Mouse (Mus musculus) hindlimb bud, embryonic 11.5 days (tissue): ENCODE data around the gene Chtop.

Source experiments
- DNase-seq: peaks from one replicate; pipeline ENCODE4 v3.0.0-alpha.2; 2012; ENCODE audit warnings: low read depth, low spot score; ENCODE audit errors: extremely low spot score

The Chtop gene

GRCm38 (mm10) chr3:90512276-90512675 is 3.0 kb upstream of the Chtop start:
- DNase-seq = no peak

GRCm38 (mm10) chr3:90509747-90510123 is 437 bp upstream of the Chtop start:
- no peak for DNase-seq

GRCm38 (mm10) chr3:90508287-90508949 is 880 bp downstream of the Chtop start:
- DNase-seq = no peak

- DNase-seq = no peak
Observed at GRCm38 (mm10) chr3:90506362-90506761, 2.9 kb downstream of the Chtop start.

- no peak for DNase-seq
Observed at GRCm38 (mm10) chr3:90505216-90505615, 4.1 kb downstream of the Chtop start.

- no peak for DNase-seq
Observed at GRCm38 (mm10) chr3:90503444-90503843, 5.9 kb downstream of the Chtop start.

- DNase-seq = no peak
Observed at GRCm38 (mm10) chr3:90497597-90497996, 11.7 kb downstream of the Chtop start.

GRCm38 (mm10) chr3:90495850-90496525 is 13.3 kb downstream of the Chtop start:
- DNase-seq = no peak

- no peak for DNase-seq
Observed at GRCm38 (mm10) chr3:90493831-90494540, 15.3 kb downstream of the Chtop start.

GRCm38 (mm10) chr3:90491350-90491749 is 17.9 kb downstream of the Chtop start:
- no peak for DNase-seq

- DNase-seq = peak; percentile 77
Observed at GRCm38 (mm10) chr3:90490696-90491256, 18.5 kb downstream of the Chtop start, which contains the start of gene Snapin. Gene Snapin (minus strand): TSS chr3:90491033.

GRCm38 (mm10) chr3:90488576-90488975 is 20.7 kb downstream of the Chtop start:
- no peak for DNase-seq

GRCm38 (mm10) chr3:90486998-90487397 is 22.3 kb downstream of the Chtop start:
- DNase-seq = no peak

- DNase-seq = peak; percentile 99
Observed at GRCm38 (mm10) chr3:90475831-90476611, 33.3 kb downstream of the Chtop start, which contains the start of gene Ilf2. Gene Ilf2 (plus strand): TSS chr3:90476126.

- DNase-seq = no peak
Observed at GRCm38 (mm10) chr3:90475151-90475830, 34.0 kb downstream of the Chtop start.

GRCm38 (mm10) chr3:90472213-90472612 is 37.1 kb downstream of the Chtop start:
- DNase-seq = no peak

GRCm38 (mm10) chr3:90467618-90468300 is 41.5 kb downstream of the Chtop start:
- no peak for DNase-seq

- no peak for DNase-seq
Observed at GRCm38 (mm10) chr3:90466311-90466766, 43.0 kb downstream of the Chtop start.

GRCm38 (mm10) chr3:90465686-90466310 is 43.5 kb downstream of the Chtop start, which contains the start of gene Npr1:
Gene Npr1 (minus strand): TSS chr3:90465866.
- no peak for DNase-seq
